Mouse (Mus musculus) myocyte (in vitro differentiated cells): ENCODE measurements at regions not wholly inside any gene's neighbourhood (a gene's known extent, or its start where the extent isn't known, plus 50 kb on each side); places are given as distances from the start of the nearest gene placed in this dataset.
"Not testable (repeated sequence)": the region's sequence is repeated elsewhere in the genome, so short reads cannot be mapped to it uniquely, and the experiment has no call there.

Experiments used
- H3K27me3 ChIP-seq: one replicate; pipeline ENCODE4 v1.6.1; 2011; ENCODE audit not compliant: control insufficient read depth, insufficient read depth, insufficient read length
- H3K36me3 ChIP-seq: one replicate; pipeline ENCODE4 v1.6.1; 2011; ENCODE audit not compliant: control insufficient read depth, insufficient read depth
- H3K4me2 ChIP-seq: one replicate; pipeline ENCODE4 v1.6.1; 2011; ENCODE audit warnings: low read depth, control low read depth
- H3K4me3 ChIP-seq: one replicate; pipeline ENCODE4 v1.5.1; 2011; ENCODE audit warnings: mild to moderate bottlenecking, control low read depth, moderate library complexity
- H3K79me2 ChIP-seq: one replicate; pipeline ENCODE4 v1.6.1; 2011; ENCODE audit not compliant: control insufficient read depth, insufficient read depth
- H3ac ChIP-seq: one replicate; pipeline ENCODE4 v1.6.1; 2011; ENCODE audit not compliant: control insufficient read depth, insufficient read length
- CEBPB ChIP-seq: IDR thresholded peaks from 2 replicates; pipeline ENCODE4 v1.6.1; 2011; ENCODE audit warnings: mild to moderate bottlenecking, moderate library complexity; ENCODE audit not compliant: poor library complexity, insufficient read depth, severe bottlenecking
- E2F4 ChIP-seq: IDR thresholded peaks from one replicate; pipeline ENCODE4 v1.6.1; 2011; ENCODE audit warnings: mild to moderate bottlenecking, control low read depth, moderate library complexity; ENCODE audit not compliant: insufficient read depth
- MAX ChIP-seq: IDR thresholded peaks from one replicate; pipeline ENCODE4 v1.6.1; 2011; ENCODE audit warnings: low read depth, mild to moderate bottlenecking, control low read depth
- MYOD1 ChIP-seq, 3 experiments: IDR thresholded peaks; one replicate each; pipeline ENCODE4 v1.6.1; 2011; ENCODE audit warnings: control low read depth in 2 of 3, low read depth in 2 of 3, mild to moderate bottlenecking in 2 of 3, moderate library complexity in 1 of 3; ENCODE audit not compliant: insufficient read length in 2 of 3, control insufficient read depth in 1 of 3
- MYOG ChIP-seq, 3 experiments: IDR thresholded peaks; one replicate each; pipeline ENCODE4 v1.6.1; 2011; ENCODE audit warnings: control low read depth in 2 of 3, low read depth in 2 of 3, mild to moderate bottlenecking in 2 of 3; ENCODE audit not compliant: insufficient read length in 2 of 3, control insufficient read depth in 1 of 3, insufficient read depth in 1 of 3
- POLR2A ChIP-seq: IDR thresholded peaks from one replicate; pipeline ENCODE4 v1.6.1; 2011; ENCODE audit warnings: low read depth, mild to moderate bottlenecking, control low read depth, moderate library complexity; ENCODE audit not compliant: insufficient read length
- POLR2AphosphoS2 ChIP-seq: IDR thresholded peaks from one replicate; pipeline ENCODE4 v1.6.1; 2011; ENCODE audit warnings: low read depth, control low read depth; ENCODE audit not compliant: insufficient read length
- REST ChIP-seq: IDR thresholded peaks from one replicate; pipeline ENCODE4 v1.6.1; 2011; ENCODE audit warnings: mild to moderate bottlenecking, control low read depth, moderate library complexity; ENCODE audit not compliant: insufficient read depth, insufficient read length
- SRF ChIP-seq: IDR thresholded peaks from one replicate; pipeline ENCODE4 v1.6.1; 2011; ENCODE audit warnings: low read depth; ENCODE audit not compliant: control insufficient read depth, insufficient read length
- TCF12 ChIP-seq: IDR thresholded peaks from one replicate; pipeline ENCODE4 v1.6.1; 2011; ENCODE audit warnings: mild to moderate bottlenecking, control low read depth; ENCODE audit not compliant: poor library complexity, insufficient read depth, severe bottlenecking
- TCF3 ChIP-seq: IDR thresholded peaks from one replicate; pipeline ENCODE4 v1.6.1; 2011; ENCODE audit warnings: low read depth, control low read depth; ENCODE audit not compliant: insufficient read length
- USF1 ChIP-seq: IDR thresholded peaks from one replicate; pipeline ENCODE4 v1.6.1; 2011; ENCODE audit warnings: low read depth, mild to moderate bottlenecking, control low read depth, moderate library complexity

- TF ChIP-seq TCF3 (no peak), MAX (no peak), E2F4 (no peak), MYOD1 (IDR thresholded peaks at IDR 0.05; ENCODE audit: control insufficient read depth in 1 of 3, insufficient read length in 2 of 3, low read depth in 2 of 3) (no peak), SRF (no peak), USF1 (no peak), MYOG (IDR thresholded peaks at IDR 0.05; ENCODE audit: control insufficient read depth in 1 of 3, insufficient read depth in 1 of 3, insufficient read length in 2 of 3, low read depth in 2 of 3) (no peak), TCF12 (no peak)
Observed at GRCm38 (mm10) chr1:160843671-160844070, 50.7 kb upstream of the Rabgap1l start.

DNA sequence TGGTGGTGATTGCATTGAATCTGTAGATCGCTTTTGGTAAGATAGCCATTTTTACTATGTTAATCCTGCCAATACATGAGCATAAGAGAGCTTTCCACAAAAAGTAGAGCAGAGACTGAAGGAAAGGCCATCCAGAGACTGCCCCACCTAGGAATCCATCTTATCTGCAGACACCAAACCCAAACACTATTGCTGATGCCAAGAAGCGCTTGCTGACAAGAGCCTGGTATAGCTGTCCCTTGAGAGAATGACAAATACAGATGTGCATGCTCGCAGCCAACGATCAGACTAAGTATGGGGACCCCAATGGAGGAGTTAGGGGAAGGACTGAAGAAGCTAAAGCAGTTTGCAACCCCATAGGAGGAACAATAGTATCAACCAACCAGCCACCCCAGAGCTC is 51.7 kb upstream of the Rabgap1l start:
- not testable (repeated sequence) for H3K4me3 ChIP-seq

More at GRCm38 (mm10) chr1:160843671-160844070, 50.7 kb upstream of the Rabgap1l start:
- Histone ChIP-seq H3K27me3 (no peaks in the 10 kb centered on the region), H3K79me2 (no peaks in the 10 kb centered on the region), H3ac (no peak overlapping the region), H3K36me3 (no peaks in the 10 kb centered on the region), H3K4me3 (no peak overlapping the region), H3K4me2 (no peak overlapping the region)

GRCm38 (mm10) chr1:160850674-160851073 is 55.5 kb upstream of the Rc3h1 start:
- TF ChIP-seq TCF12: no peak
- TF ChIP-seq MYOD1 (IDR thresholded peaks at IDR 0.05; ENCODE audit: control insufficient read depth in 1 of 3, insufficient read length in 2 of 3, low read depth in 2 of 3): no peak
- TF ChIP-seq TCF3: no peak
- no peak for TF ChIP-seq USF1
- TF ChIP-seq REST: no peak
- no peak for TF ChIP-seq POLR2AphosphoS2
- Histone ChIP-seq H3ac (no peak overlapping the region), H3K27me3 (no peaks in the 10 kb centered on the region), H3K36me3 (no peaks in the 10 kb centered on the region), H3K4me3 (no peak overlapping the region), H3K4me2 (no peak overlapping the region), H3K79me2 (no peaks in the 10 kb centered on the region)

More for the DNA sequence above, 51.7 kb upstream of the Rabgap1l start:
- not testable (repeated sequence) for H3K79me2 ChIP-seq, H3ac ChIP-seq, H3K36me3 ChIP-seq, H3K4me2 ChIP-seq, H3K27me3 ChIP-seq

GRCm38 (mm10) chr1:160854410-160854809 is 51.8 kb upstream of the Rc3h1 start:
- Histone ChIP-seq H3K4me2 (no peak overlapping the region), H3K36me3 (no peaks in the 10 kb centered on the region), H3K79me2 (no peaks in the 10 kb centered on the region), H3K27me3 (no peaks in the 10 kb centered on the region), H3K4me3 (no peak overlapping the region), H3ac (no peak overlapping the region)
- no peak for TF ChIP-seq CEBPB
- TF ChIP-seq REST: no peak
- TF ChIP-seq USF1: no peak
- TF ChIP-seq MYOG (IDR thresholded peaks at IDR 0.05; ENCODE audit: control insufficient read depth in 1 of 3, insufficient read depth in 1 of 3, insufficient read length in 2 of 3, low read depth in 2 of 3): no peak
- TF ChIP-seq TCF3: no peak
- no peak for TF ChIP-seq SRF
- TF ChIP-seq MYOD1 (IDR thresholded peaks at IDR 0.05; ENCODE audit: control insufficient read depth in 1 of 3, insufficient read length in 2 of 3, low read depth in 2 of 3): no peak
- no peak for TF ChIP-seq MAX
- TF ChIP-seq E2F4: no peak
- no peak for TF ChIP-seq TCF12
- no peak for TF ChIP-seq POLR2AphosphoS2

- H3K79me2 ChIP-seq: no peaks in the 10 kb centered on the region
- H3K4me3 ChIP-seq: no peak overlapping the region
- H3K4me2 ChIP-seq: no peak overlapping the region
- TF ChIP-seq TCF3 (no peak), E2F4 (no peak), SRF (no peak), MYOG (IDR thresholded peaks at IDR 0.05; ENCODE audit: control insufficient read depth in 1 of 3, insufficient read depth in 1 of 3, insufficient read length in 2 of 3, low read depth in 2 of 3) (no peak), CEBPB (no peak), REST (no peak), USF1 (no peak), MYOD1 (IDR thresholded peaks at IDR 0.05; ENCODE audit: control insufficient read depth in 1 of 3, insufficient read length in 2 of 3, low read depth in 2 of 3) (no peak), TCF12 (no peak), MAX (no peak), POLR2AphosphoS2 (no peak), POLR2A (no peak)
- H3ac ChIP-seq: no peak overlapping the region
- no peaks in the 10 kb centered on the region for H3K27me3 ChIP-seq
- H3K36me3 ChIP-seq: no peaks in the 10 kb centered on the region
Observed at GRCm38 (mm10) chr1:160855411-160855810, 50.8 kb upstream of the Rc3h1 start.
